Mouse (Mus musculus) liver, embryonic 13.5 days (tissue): ENCODE data around the gene Ddn. TPM values are rescaled to one million over a fixed set of nuclear protein-coding genes. Genes with fewer than 3 reads are reported as not detected.

Source experiments
- ATAC-seq: fragments of 200-750 bp; cut with Nextera tagmentation; 2 replicates; pipeline ENCODE4 v1.8.0; 2017; ENCODE audit warnings: low read depth, mild to moderate bottlenecking, moderate number of reproducible peaks, moderate library complexity
- DNase-seq: peaks from one replicate; pipeline ENCODE4 v3.0.0; 2022
- H3K27ac ChIP-seq: fragments of 300-500 bp; sonication (generic); 2 replicates; pipeline ENCODE4 v1.5.1; 2015; ENCODE audit warnings: moderate library complexity, mild to moderate bottlenecking, inconsistent platforms
- H3K27me3 ChIP-seq: fragments of 300-500 bp; sonication (generic); 2 replicates; pipeline ENCODE4 v1.6.1; 2015; ENCODE audit warnings: mild to moderate bottlenecking, inconsistent platforms
- H3K36me3 ChIP-seq: fragments of 300-500 bp; sonication (generic); 2 replicates; pipeline ENCODE4 v1.6.1; 2015; ENCODE audit warnings: mild to moderate bottlenecking, inconsistent platforms
- H3K4me1 ChIP-seq: fragments of 300-500 bp; sonication (generic); replicated peaks from 2 replicates; pipeline ENCODE4 v1.6.1; 2015; ENCODE audit warnings: inconsistent platforms
- H3K4me2 ChIP-seq: fragments of 300-500 bp; sonication (generic); 2 replicates; pipeline ENCODE4 v1.6.1; 2015; ENCODE audit warnings: inconsistent platforms, mild to moderate bottlenecking, moderate library complexity
- H3K4me3 ChIP-seq: fragments of 300-500 bp; sonication (generic); replicated peaks from 2 replicates; pipeline ENCODE4 v1.5.1; 2015; ENCODE audit warnings: mild to moderate bottlenecking, inconsistent platforms
- H3K9ac ChIP-seq: fragments of 300-500 bp; sonication (generic); 2 replicates; pipeline ENCODE4 v1.6.1; 2015; ENCODE audit warnings: mild to moderate bottlenecking, inconsistent platforms
- H3K9me3 ChIP-seq: fragments of 300-500 bp; sonication (generic); replicated peaks from 2 replicates; pipeline ENCODE4 v1.6.1; 2016; ENCODE audit warnings: inconsistent platforms
- WGBS: fragments of 180-500 bp; shearing (Covaris S2); methylation state at CpG from one replicate; pipeline ENCODE4 v1.1.7; 2015; ENCODE audit not compliant: insufficient replicate concordance; 5-methylcytosine and 5-hydroxymethylcytosine counted together
- polyA plus RNA-seq: library from polyadenylated mRNA; unstranded; fragments of >200 nt; fragmentation: Nextera tagmentation; extraction: Ambion mirVana; gene quantifications from 2 replicates; pipeline ENCODE4 v1.2.1, GENCODE M21; 2015

Gene Ddn
- polyA plus RNA-seq, 1 experiment from 2014 or later = not detected

GRCm38 (mm10) chr15:98843595-98844223, 34.4 kb upstream of the Ddn start:
- peaks cover 100% of the 10 kb centered on the region for H3K36me3 ChIP-seq
- no peak overlapping the region for H3K4me3 ChIP-seq
- no peaks in the 10 kb centered on the region for H3K27me3 ChIP-seq
- no peak for DNase-seq
- ATAC-seq = no peak
- 87% methylated on average over 11 of the region's 11 CpGs for WGBS
- no peaks in the 10 kb centered on the region for H3K9me3 ChIP-seq
- no peak overlapping the region for H3K9ac ChIP-seq
- H3K27ac ChIP-seq = 0 out of 2 replicates have a peak overlapping the region, but pooled peaks have one; percentile 6
- peaks cover 25% of the 10 kb centered on the region for H3K4me1 ChIP-seq
- no peak overlapping the region for H3K4me2 ChIP-seq

GRCm38 (mm10) chr15:98839671-98840585, 30.6 kb upstream of the Ddn start:
- Histone ChIP-seq H3K27ac (peak overlapping the region; percentile 99; the same call in 1 of the 2 replicates), H3K9me3 (no peaks in the 10 kb centered on the region), H3K4me3 (no peak overlapping the region), H3K4me1 (peaks cover 57% of the 10 kb centered on the region), H3K36me3 (peaks cover 100% of the 10 kb centered on the region), H3K9ac (no peak overlapping the region), H3K4me2 (no peak overlapping the region), H3K27me3 (no peaks in the 10 kb centered on the region)
- no peak for DNase-seq
- ATAC-seq = no peak
- WGBS = 90% methylated on average over 30 of the region's 30 CpGs

DNA sequence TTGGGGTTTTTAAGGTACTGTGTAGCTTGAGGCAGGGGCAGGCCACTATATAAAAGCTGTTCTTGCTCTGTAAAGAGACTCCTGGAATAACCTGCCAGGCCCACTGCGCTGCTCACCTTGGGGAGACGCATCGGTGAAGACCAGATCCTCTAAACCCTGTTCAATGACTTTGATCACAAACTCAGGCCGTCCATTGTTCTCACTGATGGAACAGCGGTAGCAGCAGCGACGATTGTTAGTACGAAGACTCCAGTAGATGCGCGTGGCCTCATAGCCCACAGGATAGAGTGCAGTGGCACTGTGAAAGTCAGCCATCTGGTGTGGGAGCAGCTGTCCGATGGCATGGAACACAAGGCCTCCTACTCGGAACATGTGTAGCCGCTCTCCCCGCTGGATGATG, 29.9 kb upstream of the Ddn start:
- 91% methylated on average over 14 of the region's 14 CpGs for WGBS
- Histone ChIP-seq H3K27ac (peak overlapping the region; percentile 99), H3K4me1 (peaks cover 51% of the 10 kb centered on the region)

GRCm38 (mm10) chr15:98837743-98838103, 28.4 kb upstream of the Ddn start:
- H3K4me1 ChIP-seq = peaks cover 57% of the 10 kb centered on the region

More for the DNA sequence above, 29.9 kb upstream of the Ddn start:
- H3K4me2 ChIP-seq = no peak overlapping the region
- peaks cover 100% of the 10 kb centered on the region for H3K36me3 ChIP-seq
- DNase-seq = no peak
- no peaks in the 10 kb centered on the region for H3K9me3 ChIP-seq
- no peak overlapping the region for H3K4me3 ChIP-seq
- no peaks in the 10 kb centered on the region for H3K27me3 ChIP-seq
- no peak for ATAC-seq
- no peak overlapping the region for H3K9ac ChIP-seq

GRCm38 (mm10) chr15:98837006-98837742, 27.9 kb upstream of the Ddn start:
- Histone ChIP-seq H3K4me3 (peak overlapping the region; percentile 33), H3K9ac (peak overlapping the region; percentile 67), H3K4me2 (peak overlapping the region; percentile 60), H3K27me3 (no peaks in the 10 kb centered on the region), H3K27ac (peak overlapping the region; percentile 99), H3K36me3 (peaks cover 96% of the 10 kb centered on the region), H3K4me1 (peaks cover 63% of the 10 kb centered on the region), H3K9me3 (no peaks in the 10 kb centered on the region)
- WGBS = 68% methylated on average over 21 of the region's 21 CpGs
- DNase-seq (peak; percentile 73), ATAC-seq (peak; percentile 90)

More at GRCm38 (mm10) chr15:98837743-98838103, 28.4 kb upstream of the Ddn start:
- H3K27me3 ChIP-seq = no peaks in the 10 kb centered on the region
- peak overlapping the region; percentile 60 for H3K4me2 ChIP-seq
- H3K9ac ChIP-seq = peak overlapping the region; percentile 67
- no peaks in the 10 kb centered on the region for H3K9me3 ChIP-seq
- 0 out of 2 replicates have a peak overlapping the region, but pooled peaks have one; percentile 33 for H3K4me3 ChIP-seq
- WGBS = 49% methylated on average over 4 of the region's 4 CpGs
- H3K27ac ChIP-seq = peak overlapping the region; percentile 99
- ATAC-seq (peak; percentile 49), DNase-seq (no peak)
- H3K36me3 ChIP-seq = peaks cover 100% of the 10 kb centered on the region

DNA sequence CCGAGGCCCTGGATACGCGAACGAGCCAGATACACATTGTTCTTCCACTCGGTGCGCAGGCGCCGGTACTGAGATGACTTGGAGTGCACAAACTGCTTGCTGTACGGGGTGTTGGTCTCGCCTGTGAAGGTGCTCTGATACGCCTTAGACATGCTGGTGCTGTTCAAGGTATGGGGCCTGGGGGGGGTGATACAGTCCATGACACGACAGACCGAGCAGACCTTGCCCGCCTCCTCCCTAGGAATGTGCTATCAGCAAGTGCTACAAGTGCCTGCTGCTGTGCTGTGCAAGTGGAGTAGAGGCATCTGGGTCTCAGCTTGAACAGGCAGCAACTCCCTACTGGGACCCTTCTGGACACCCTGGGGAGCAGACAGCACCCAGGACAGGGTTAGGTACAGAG, 26.0 kb upstream of the Ddn start:
- ATAC-seq (no peak), DNase-seq (no peak)
- Histone ChIP-seq H3K27me3 (no peaks in the 10 kb centered on the region), H3K27ac (peak overlapping the region; percentile 99), H3K4me1 (peaks cover 70% of the 10 kb centered on the region), H3K4me2 (no peak overlapping the region), H3K36me3 (peaks cover 77% of the 10 kb centered on the region), H3K9me3 (no peaks in the 10 kb centered on the region), H3K9ac (peak overlapping the region; percentile 1; the same call in 1 of the 2 replicates), H3K4me3 (no peak overlapping the region)
- 87% methylated on average over 14 of the region's 14 CpGs for WGBS

GRCm38 (mm10) chr15:98834059-98834458, 24.8 kb upstream of the Ddn start:
- Histone ChIP-seq H3K4me3 (no peak overlapping the region), H3K36me3 (peaks cover 70% of the 10 kb centered on the region), H3K9me3 (no peaks in the 10 kb centered on the region), H3K4me1 (peaks cover 74% of the 10 kb centered on the region), H3K27ac (peak overlapping the region; percentile 99), H3K4me2 (no peak overlapping the region), H3K9ac (0 out of 2 replicates have a peak overlapping the region, but pooled peaks have one; percentile 6), H3K27me3 (no peaks in the 10 kb centered on the region)
- WGBS = 86% methylated on average over 13 of the region's 13 CpGs
- no peak for ATAC-seq
- no peak for DNase-seq

DNA sequence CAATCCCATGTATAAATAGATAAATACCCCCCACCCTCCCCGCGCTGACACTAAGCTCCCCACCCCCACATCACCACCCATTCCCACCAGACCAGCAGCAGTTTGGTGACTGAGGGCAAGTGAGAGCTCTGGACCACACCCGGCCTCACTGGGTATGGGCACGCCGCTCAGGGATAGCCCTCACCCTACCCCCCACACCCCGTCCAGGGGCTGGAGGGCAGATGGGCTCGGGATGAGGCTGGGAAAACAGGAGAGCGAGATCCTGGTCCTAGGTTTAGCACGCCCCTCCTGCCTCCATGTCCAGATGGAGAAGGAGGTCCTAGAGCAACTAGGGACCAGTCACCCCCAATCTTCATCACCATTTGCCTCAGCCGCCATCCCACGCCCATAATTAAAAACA, 24.0 kb upstream of the Ddn start:
- H3K4me3 ChIP-seq = no peak overlapping the region
- 49% methylated on average over 11 of the region's 11 CpGs for WGBS
- H3K9ac ChIP-seq = peak overlapping the region; percentile 56
- peaks cover 65% of the 10 kb centered on the region for H3K36me3 ChIP-seq
- no peaks in the 10 kb centered on the region for H3K27me3 ChIP-seq
- H3K9me3 ChIP-seq = no peaks in the 10 kb centered on the region
- peak overlapping the region; percentile 84 for H3K4me2 ChIP-seq
- ATAC-seq (no peak), DNase-seq (no peak)
- H3K27ac ChIP-seq = peak overlapping the region; percentile 99
- H3K4me1 ChIP-seq = peaks cover 74% of the 10 kb centered on the region

DNA sequence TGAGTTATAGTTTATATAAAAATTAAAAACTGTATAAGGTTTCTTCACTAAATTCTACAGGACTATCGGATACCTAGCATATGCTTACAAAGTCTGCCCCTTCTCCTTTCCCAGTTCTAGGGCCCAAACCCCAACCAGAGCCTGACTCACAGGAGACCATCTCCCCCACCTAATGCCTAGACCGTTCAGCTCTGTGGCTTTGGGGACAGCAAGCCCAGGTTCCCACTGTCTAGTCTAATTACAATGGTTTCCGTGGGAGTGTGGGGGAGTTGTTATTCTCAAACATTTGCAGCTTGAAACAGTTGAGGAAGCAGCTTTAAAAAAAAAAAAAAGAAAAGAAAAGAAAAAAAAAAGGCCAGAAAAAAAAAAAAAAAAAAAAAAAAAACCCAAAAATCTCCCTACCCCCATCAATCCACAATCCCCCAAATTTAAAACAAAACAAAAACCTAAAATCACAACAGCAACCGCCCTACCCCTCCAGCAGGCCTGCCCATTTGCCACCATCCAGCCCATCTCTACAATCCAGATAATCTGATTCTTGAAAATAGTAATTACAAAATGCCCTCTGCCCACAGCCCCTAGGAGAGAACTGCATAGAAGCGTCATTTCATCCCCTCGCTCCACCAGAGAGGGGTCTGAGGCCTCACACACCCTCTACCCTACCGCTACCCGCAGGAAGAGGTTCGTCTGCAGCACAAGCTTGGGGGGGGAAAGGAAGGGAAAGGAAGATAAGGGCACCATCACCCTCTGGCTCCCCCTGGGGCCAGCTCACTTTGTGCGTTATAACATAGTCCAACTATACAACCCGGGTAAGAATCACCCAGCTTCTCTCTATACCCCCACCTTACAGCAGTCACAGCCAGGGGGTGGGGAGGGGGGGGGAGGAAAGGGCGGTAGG, 23.1 kb upstream of the Ddn start:
- peak overlapping the region; percentile 95 for H3K9ac ChIP-seq
- H3K36me3 ChIP-seq = peaks cover 61% of the 10 kb centered on the region
- H3K4me2 ChIP-seq = peak overlapping the region; percentile 84
- ATAC-seq = peak; percentile 15
- no peaks in the 10 kb centered on the region for H3K9me3 ChIP-seq
- peak overlapping the region; percentile 80 for H3K4me3 ChIP-seq
- WGBS = 14% methylated on average over 12 of the region's 12 CpGs
- peak; percentile 60 for DNase-seq
- peaks cover 74% of the 10 kb centered on the region for H3K4me1 ChIP-seq
- no peaks in the 10 kb centered on the region for H3K27me3 ChIP-seq
- H3K27ac ChIP-seq = peak overlapping the region; percentile 99

DNA sequence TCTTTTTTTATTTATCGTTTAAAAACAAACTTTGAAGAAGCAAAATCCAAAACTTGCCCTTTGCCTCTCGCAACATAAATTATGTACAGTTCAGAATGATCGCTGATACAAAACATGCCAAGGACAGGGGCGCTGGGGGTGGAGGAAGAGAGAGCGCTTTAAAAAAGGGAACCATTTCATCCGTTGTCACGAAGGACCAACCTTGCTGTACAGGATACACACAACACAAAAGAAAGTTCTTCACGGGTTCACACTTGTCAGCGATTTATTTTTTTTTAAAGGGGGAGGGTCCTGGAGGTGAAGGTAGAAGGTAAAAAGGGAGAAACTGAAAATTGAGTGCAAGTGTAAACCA, 22.4 kb upstream of the Ddn start:
- Histone ChIP-seq H3K4me3 (peak overlapping the region; percentile 80), H3K4me2 (peak overlapping the region; percentile 84), H3K9ac (peak overlapping the region; percentile 95), H3K9me3 (no peaks in the 10 kb centered on the region), H3K36me3 (peaks cover 53% of the 10 kb centered on the region), H3K27me3 (no peaks in the 10 kb centered on the region), H3K27ac (peak overlapping the region; percentile 99), H3K4me1 (peaks cover 74% of the 10 kb centered on the region)
- no peak for DNase-seq
- ATAC-seq = no peak
- WGBS = 2% methylated on average over 9 of the region's 9 CpGs
